8 mouse cellular contexts compared by ENCODE assay signal in genomic region chr6:120362774-120363687, GRCm38 (mm10). TPM values are rescaled to one million over a fixed set of nuclear protein-coding genes. Genes with fewer than 3 reads are reported as not detected.
DNase-seq lines count a peak whose midpoint lies in the region; ATAC-seq and TF ChIP-seq lines count a peak whose summit lies in the region.

No protein-coding gene starts in this region.

- H3K79me3 ChIP-seq in C2C12 (ENCODE audit: low read depth) = peaks cover 28% of the 10 kb centered on the region

- H3K36me3 ChIP-seq in C2C12 (ENCODE audit: control insufficient read depth, insufficient read depth) = peaks cover 10% of the 10 kb centered on the region
- H3K36me3 ChIP-seq in liver, embryonic 12.5 days = peaks cover 15% of the 10 kb centered on the region
- 0 out of 2 replicates have a peak, but pooled peaks cover 5% of the 10 kb centered on the region for H3K36me3 ChIP-seq in stomach, embryonic 15.5 days

- H3K27me3 ChIP-seq in C2C12 (ENCODE audit: control insufficient read depth, insufficient read depth, insufficient read length) = no peaks in the 10 kb centered on the region
- no peaks in the 10 kb centered on the region for H3K27me3 ChIP-seq in liver, embryonic 12.5 days (replicated peaks)
- no peaks in the 10 kb centered on the region for H3K27me3 ChIP-seq in stomach, embryonic 15.5 days (replicated peaks)

- peak; percentile 1 for DNase-seq in gastrocnemius, adult 18-20 months (ENCODE audit: low spot score)
- DNase-seq in gastrocnemius, postnatal 4 days (ENCODE audit: low spot score in 2 of 2) = no peak
- DNase-seq in cerebellum, adult 11 months = no peak
- no peak for DNase-seq in adrenal gland, adult 8-10 months

- 14% methylated on average over 15 of the region's 15 CpGs for WGBS in liver, embryonic 12.5 days (ENCODE audit: insufficient replicate concordance)
- 20% methylated on average over 15 of the region's 15 CpGs for WGBS in stomach, embryonic 15.5 days

- ATAC-seq in erythroid progenitor cell, adult 5-6 weeks (replicated peaks; ENCODE audit: low FRiP score, poor library complexity, severe bottlenecking) = peak; percentile 16
- ATAC-seq in liver, embryonic 12.5 days = peak; percentile 13; the same call in 1 of the 2 replicates
- ATAC-seq in stomach, embryonic 15.5 days (ENCODE audit: insufficient read depth, low FRiP score, low read depth) = no peak

- no peaks in the 10 kb centered on the region for H3K9me3 ChIP-seq in liver, embryonic 12.5 days (replicated peaks)
- H3K9me3 ChIP-seq in stomach, embryonic 15.5 days = no peaks in the 10 kb centered on the region

- H3K9ac ChIP-seq in liver, embryonic 12.5 days = peak overlapping the region; percentile 95
- H3K9ac ChIP-seq in stomach, embryonic 15.5 days = peak overlapping the region; percentile 46; the same call in 1 of the 2 replicates

- H3ac ChIP-seq in C2C12 (ENCODE audit: control insufficient read depth, insufficient read length, low read depth) = peak overlapping the region; percentile 80

- no peak for TF ChIP-seq CTCF in C2C12 (IDR thresholded peaks at IDR 0.05; ENCODE audit: control insufficient read depth, insufficient read depth, insufficient read length)

- H3K27ac ChIP-seq in liver, embryonic 12.5 days = peak overlapping the region; percentile 95
- peak overlapping the region; percentile 99 for H3K27ac ChIP-seq in stomach, embryonic 15.5 days

- H3K4me1 ChIP-seq in liver, embryonic 12.5 days = peaks cover 21% of the 10 kb centered on the region
- peaks cover 9% of the 10 kb centered on the region for H3K4me1 ChIP-seq in stomach, embryonic 15.5 days

- peaks cover 37% of the 10 kb centered on the region for H3K79me2 ChIP-seq in C2C12 (ENCODE audit: control insufficient read depth, insufficient read depth)

- H3K4me2 ChIP-seq in liver, embryonic 12.5 days = peak overlapping the region; percentile 91
- peak overlapping the region; percentile 63 for H3K4me2 ChIP-seq in stomach, embryonic 15.5 days

- peak overlapping the region; percentile 93 for H3K4me3 ChIP-seq in C2C12 (ENCODE audit: insufficient read depth, poor library complexity, severe bottlenecking)
- peak overlapping the region; percentile 97 for H3K4me3 ChIP-seq in liver, embryonic 12.5 days
- peak overlapping the region; percentile 80 for H3K4me3 ChIP-seq in stomach, embryonic 15.5 days (replicated peaks)

TF ChIP-seq in C2C12, 6 proteins besides CTCF, POLR2A, EP300 and RAD21:
- TF ChIP-seq MYOG (IDR thresholded peaks at IDR 0.05; ENCODE audit: control insufficient read depth, extremely low read depth, insufficient read length) = no peak
- TF ChIP-seq MAX (IDR thresholded peaks at IDR 0.05) = no peak
- TF ChIP-seq CEBPB (IDR thresholded peaks at IDR 0.05; ENCODE audit: low read depth) = no peak
- TF ChIP-seq MYOD1 (IDR thresholded peaks at IDR 0.05; ENCODE audit: control insufficient read depth, insufficient read length, low read depth) = no peak
- no peak for TF ChIP-seq USF1 (IDR thresholded peaks at IDR 0.05; ENCODE audit: low read depth)
- no peak for TF ChIP-seq FOSL1 (IDR thresholded peaks at IDR 0.05; ENCODE audit: insufficient read depth, low read length, poor library complexity, severe bottlenecking)
TF ChIP-seq in C2C12: peak in this region for 0.

RNA-seq across cellular contexts. Expression of gene Kdm5a, which starts 0.9 kb away (rescaled TPM):
- total RNA-seq in gastrocnemius, adult 18-20 months (2021) = 10 to 100 TPM; 18.3 to 20.4 TPM
- 10 to 100 TPM; 32.3 to 38.9 TPM for total RNA-seq in gastrocnemius, postnatal 4 days (2021)
- polyA plus RNA-seq in C2C12 (2012; fragmentation: generic; extraction: Trizol) = 5.8 TPM
- 20.2 and 44.4 TPM in 2 replicates for total RNA-seq in erythroid progenitor cell, adult 5-6 weeks (2015; ENCODE audit: low replicate concordance)
- total RNA-seq in erythroid progenitor cell, adult 5-6 weeks (2017; ENCODE audit: low replicate concordance) = 97.5 and 109 TPM in 2 replicates
- polyA plus RNA-seq in liver, embryonic 12.5 days (2016; fragmentation: Nextera tagmentation; extraction: Ambion mirVana) = 33.6 and 34.8 TPM in 2 replicates
- polyA plus RNA-seq in stomach, embryonic 15.5 days (2015; fragmentation: Nextera tagmentation; extraction: Ambion mirVana) = 38.6 and 41.7 TPM in 2 replicates
- 10 to 100 TPM; 46.3 to 75.8 (median 55.2) TPM for total RNA-seq in adrenal gland, adult 8-10 months (2022)

RNA-seq across cellular contexts. Expression of gene Ccdc77, which starts 1.1 kb away (rescaled TPM):
- total RNA-seq in gastrocnemius, adult 18-20 months (2021) = 1 to 10 TPM; 2.5 to 2.7 TPM
- total RNA-seq in gastrocnemius, postnatal 4 days (2021) = 10 to 100 TPM; 10.4 to 11.1 TPM
- polyA plus RNA-seq in C2C12 (2012; fragmentation: generic; extraction: Trizol) = 3.8 TPM
- 52.0 and 55.1 TPM in 2 replicates for total RNA-seq in erythroid progenitor cell, adult 5-6 weeks (2015; ENCODE audit: low replicate concordance)
- total RNA-seq in erythroid progenitor cell, adult 5-6 weeks (2017; ENCODE audit: low replicate concordance) = 74.8 and 113 TPM in 2 replicates
- 20.5 and 21.7 TPM in 2 replicates for polyA plus RNA-seq in liver, embryonic 12.5 days (2016; fragmentation: Nextera tagmentation; extraction: Ambion mirVana)
- polyA plus RNA-seq in stomach, embryonic 15.5 days (2015; fragmentation: Nextera tagmentation; extraction: Ambion mirVana) = 20.6 and 22.8 TPM in 2 replicates
- 10 to 100 TPM in 1 of 4 experiments, 1 to 10 TPM in 3; 6.4 to 10.7 (median 6.8) TPM for total RNA-seq in adrenal gland, adult 8-10 months (2022)

Comparison
In these comparisons a context has a peak if more than half of its experiments do, and no peak if none do; other contexts are left out.
1. RNA of gene Ccdc77, which starts 1.1 kb away (total RNA-seq): 52.0 to 113 TPM in erythroid progenitor cell, adult 5-6 weeks; 10.4 to 11.1 TPM in gastrocnemius, postnatal 4 days, 6.4 to 10.7 TPM in adrenal gland, adult 8-10 months and 2.5 to 2.7 TPM in gastrocnemius, adult 18-20 months; every median in the first group is over 4 times any median in the second.
2. Peak in every context shown above with its lines, with median percentiles within 50 percentile points of each other: H3K4me3 ChIP-seq.